Mouse (Mus musculus) urinary bladder, postnatal 10 days (tissue): ENCODE measurements around the gene Fgd5.
"Not testable (repeated sequence)": the region's sequence is repeated elsewhere in the genome, so short reads cannot be mapped to it uniquely, and the experiment has no call there.

Source experiments
- DNase-seq: peaks from one replicate; pipeline ENCODE4 v3.0.0; 2022; ENCODE audit warnings: low spot score

Fgd5 gene

GRCm38 (mm10) chr6:91978371-91979300 is at the start of gene Fgd5:
Fgd5 (plus strand) TSS chr6:91978878.
- DNase-seq = no peak

DNA sequence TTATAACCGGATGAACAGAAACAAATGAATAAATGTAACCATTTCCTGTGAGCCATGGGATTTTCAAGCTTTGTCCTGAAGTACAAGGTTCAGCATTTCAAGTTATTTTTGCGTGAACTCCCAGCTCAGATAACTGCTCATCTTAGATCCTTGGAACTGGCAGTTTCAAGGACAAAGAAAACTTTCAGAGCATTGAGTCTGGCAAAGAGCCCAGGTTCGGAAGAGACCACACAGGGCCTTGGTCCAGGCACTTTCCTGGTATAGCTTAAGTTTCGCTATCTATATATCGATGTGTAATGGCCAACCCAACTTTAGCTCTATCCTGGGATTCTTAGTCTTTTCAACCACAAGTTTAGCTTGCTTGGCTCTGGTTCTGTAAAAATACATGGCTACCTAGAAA is 47.4 kb upstream of the Fgd5 start:
- no peak for DNase-seq

GRCm38 (mm10) chr6:91938491-91938890 is 40.2 kb upstream of the Fgd5 start:
- no peak for DNase-seq

GRCm38 (mm10) chr6:91948426-91948825 is 30.3 kb upstream of the Fgd5 start:
- DNase-seq = no peak

GRCm38 (mm10) chr6:91958015-91958414 is 20.7 kb upstream of the Fgd5 start:
- not testable (repeated sequence) for DNase-seq

DNA sequence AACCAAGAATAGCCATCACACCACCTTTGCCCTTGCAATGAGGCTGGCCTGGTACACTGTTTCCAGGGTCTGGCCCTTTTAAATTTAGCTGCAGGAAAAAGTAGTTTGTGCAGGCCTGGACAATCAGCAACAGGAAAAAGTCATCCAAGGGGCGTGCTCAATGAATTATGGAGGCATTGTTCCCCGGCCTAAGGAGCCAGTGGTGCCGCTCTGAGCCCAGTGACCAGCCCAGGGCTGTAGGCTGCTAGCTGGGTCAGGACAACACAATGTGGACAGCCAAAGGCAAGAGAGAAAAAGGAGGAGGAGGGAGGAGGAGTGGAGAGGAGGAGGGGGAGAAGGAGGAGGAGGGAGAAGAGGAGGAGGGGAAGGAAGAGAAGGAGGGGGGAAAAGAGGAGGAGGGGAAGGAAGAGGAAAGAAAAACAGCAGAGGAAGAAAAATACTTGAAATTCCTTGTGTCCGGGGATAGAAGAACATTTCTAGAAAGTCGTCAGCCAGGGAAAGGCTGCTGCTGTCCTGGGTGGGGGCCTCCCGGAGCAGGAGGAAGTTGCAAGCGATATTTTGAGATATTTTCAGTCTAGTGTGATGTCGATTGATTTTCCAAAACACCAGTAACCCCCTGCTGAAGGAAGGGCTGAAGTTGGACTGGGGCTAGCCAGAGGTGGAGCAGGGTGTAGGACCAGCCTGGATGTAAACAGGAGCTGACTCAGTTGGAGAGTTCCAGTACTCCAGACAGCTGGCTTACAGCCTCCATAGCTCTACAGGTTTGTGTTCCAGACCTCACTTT is 18.5 kb upstream of the Fgd5 start:
- DNase-seq = no peak

DNA sequence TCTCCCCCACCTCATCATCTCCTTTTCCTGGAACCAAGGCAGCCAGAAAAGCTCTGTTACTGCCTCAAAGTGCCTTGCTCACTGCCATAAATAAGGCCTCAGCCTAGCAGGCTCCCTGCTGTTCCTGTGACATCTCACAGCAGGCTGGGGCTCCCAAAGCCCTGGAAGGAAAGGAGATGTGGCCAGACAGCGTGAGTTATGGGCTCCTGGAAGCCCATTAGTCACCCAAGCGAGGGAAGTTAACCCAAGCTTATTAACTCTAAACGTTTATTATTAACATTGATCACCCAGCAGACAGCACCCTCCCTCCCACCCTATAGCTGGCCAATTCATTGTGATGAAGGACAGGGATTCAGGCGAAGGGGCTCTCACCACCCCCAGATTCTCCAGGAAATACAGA is 15.2 kb upstream of the Fgd5 start:
- DNase-seq = no peak

GRCm38 (mm10) chr6:91965060-91965459 is 13.6 kb upstream of the Fgd5 start:
- no peak for DNase-seq

DNA sequence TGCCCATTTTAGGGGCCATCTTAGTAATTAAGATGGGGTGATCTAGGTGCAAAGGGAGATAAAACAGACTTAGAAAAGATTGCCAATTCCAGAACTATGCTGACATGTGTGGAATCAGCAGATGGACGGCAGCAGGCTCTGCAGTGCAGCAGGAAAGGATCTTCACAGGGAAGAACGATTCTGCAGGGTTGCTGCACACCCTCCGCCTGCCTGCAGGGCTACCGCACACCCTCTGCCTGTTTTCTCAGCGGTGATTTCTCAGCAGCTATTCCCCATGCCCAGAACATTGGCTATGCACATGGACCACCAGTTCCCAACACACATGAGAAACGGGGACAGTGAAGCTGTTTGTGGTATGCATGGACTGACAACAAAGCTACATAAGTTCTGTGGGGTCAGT is 12.7 kb upstream of the Fgd5 start:
- DNase-seq = no peak

- no peak for DNase-seq
Observed at GRCm38 (mm10) chr6:91972201-91972646, 6.5 kb upstream of the Fgd5 start.

DNA sequence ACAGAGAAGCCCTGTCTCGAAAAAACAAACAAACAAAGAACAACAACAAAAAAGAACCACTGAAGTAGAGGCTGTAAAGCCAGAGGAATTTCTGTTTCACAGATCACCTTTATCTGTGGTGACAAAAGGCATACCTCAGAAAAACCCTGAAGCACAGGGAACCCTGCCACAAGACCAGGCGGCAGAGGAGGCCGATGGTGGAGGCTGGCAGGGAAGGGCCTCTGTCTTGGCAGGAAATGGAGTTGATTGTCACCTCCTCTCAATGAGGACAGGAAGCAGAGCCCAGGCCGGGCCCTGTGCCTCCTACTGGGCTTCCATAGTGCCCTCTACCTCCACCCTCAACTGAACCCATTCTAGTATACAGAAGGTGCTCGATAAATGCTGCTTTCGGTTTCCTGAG is 4.7 kb upstream of the Fgd5 start:
- no peak for DNase-seq

DNA sequence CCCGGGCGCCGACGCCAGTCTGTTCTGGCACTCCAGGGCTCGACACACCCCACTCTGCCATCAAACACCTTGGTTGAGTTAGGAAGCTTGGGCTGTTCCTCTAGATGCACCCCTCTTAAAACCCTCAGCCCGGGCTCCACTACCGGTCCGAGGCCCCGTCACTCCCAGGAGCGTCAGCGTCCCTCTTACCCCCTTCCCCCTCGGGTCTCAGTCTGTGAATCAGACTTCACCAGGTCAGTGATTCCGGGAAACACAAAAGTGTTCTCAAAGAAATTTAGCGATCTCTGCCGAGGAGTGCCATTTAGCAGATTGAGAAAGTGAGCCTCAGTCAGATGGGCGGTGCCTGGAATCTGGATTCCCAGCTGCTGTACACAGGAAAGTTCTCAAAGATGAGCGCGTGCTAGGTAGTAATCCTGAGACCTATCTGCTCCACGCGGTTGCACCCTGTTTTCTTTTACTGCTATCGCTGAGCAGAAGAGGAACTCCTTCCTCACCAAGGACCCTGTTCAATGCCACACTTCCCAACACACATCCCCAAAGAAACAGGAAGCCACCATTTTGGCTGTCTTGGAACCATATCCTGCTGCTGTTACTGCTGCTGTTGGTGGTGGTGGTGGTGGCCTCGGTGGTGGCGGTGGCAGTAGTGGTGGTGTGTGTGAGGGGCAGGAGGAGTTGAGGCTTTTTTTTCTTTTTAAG is 771 bp downstream of the Fgd5 start:
- no peak for DNase-seq

DNA sequence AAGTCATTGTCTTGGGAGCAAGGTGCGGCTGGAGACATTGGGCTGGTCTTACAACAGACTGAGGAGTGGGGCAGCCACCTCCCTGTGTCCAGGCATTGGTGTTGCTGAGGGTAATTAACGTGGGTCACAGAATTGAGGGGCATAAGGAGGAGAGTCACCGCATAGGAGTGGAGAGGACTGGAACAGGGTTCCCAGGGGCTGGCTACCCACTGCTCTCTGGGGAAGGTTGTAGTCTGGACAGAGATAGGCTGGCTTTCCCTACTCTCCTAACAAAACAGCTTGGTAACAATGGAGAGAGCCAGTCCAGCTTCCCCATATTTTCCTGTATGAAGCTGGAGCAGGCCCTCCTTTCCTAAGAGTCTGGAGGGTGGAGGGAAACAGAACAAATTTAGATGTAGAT is 1.3 kb downstream of the Fgd5 start:
- DNase-seq = no peak

DNA sequence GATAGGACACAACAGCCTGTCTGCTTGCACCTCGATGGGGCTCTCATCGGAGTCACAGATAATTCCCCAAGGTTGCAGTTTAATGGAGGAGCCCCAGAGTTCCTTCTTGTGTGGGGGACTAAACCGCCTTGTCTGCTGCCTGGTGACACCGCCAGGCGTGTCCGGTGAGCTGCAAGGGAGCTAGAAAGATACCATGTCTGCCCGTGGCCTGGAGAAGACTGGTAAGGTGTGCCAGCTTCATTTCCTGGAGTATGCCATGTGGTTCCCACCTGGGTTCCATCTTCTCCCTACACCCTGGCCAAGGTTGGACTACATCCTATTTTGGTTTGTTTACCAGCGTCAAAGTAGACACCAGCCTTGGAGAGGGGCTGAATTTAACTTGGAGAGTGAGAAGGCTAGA is 11.4 kb downstream of the Fgd5 start:
- DNase-seq = no peak

GRCm38 (mm10) chr6:91992823-91993222 is 14.1 kb downstream of the Fgd5 start:
- no peak for DNase-seq

GRCm38 (mm10) chr6:91993795-91994505 is 15.3 kb downstream of the Fgd5 start:
- DNase-seq = no peak

DNA sequence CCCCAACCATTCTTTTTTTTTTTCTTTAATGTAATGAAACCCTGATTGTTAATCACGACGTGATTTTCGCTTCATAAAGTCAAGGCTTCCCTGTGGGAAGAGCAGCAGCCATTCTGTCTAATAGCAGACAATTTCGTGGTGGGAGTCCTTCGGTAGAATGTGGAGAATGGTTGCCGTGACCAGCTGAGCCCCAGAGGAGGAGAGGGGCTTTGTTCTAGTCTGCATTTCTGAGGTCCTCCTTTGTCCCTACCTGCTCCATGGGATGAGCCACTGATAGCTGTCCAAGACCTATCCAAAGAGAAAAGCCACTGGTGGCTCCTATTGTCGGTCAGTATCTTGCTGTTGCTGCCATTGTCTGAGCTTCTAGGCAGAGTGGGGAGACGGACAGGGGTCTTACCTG is 17.4 kb downstream of the Fgd5 start:
- no peak for DNase-seq

GRCm38 (mm10) chr6:92002558-92003285 is 24.0 kb downstream of the Fgd5 start:
- no peak for DNase-seq

DNA sequence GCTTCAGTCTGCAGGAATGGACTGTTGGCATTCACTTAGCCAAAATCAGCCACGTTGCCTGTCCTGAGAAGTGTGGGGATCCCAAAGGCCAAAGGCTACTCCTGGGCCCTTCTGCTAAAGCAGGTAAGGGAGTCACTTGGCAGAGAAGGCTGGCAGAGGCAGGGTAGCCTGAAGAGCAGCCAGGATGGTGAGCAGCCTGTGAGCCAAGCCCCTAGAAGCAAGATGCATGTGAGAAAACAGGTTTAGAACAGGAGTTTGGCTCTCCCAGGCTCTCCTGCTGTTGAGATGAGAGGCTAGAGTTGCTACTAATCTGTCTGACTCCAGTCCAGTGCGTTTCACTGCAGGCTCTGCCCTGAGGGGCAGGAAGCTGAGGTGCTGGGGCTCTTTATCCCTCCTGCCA is 25.0 kb downstream of the Fgd5 start:
- DNase-seq = no peak

DNA sequence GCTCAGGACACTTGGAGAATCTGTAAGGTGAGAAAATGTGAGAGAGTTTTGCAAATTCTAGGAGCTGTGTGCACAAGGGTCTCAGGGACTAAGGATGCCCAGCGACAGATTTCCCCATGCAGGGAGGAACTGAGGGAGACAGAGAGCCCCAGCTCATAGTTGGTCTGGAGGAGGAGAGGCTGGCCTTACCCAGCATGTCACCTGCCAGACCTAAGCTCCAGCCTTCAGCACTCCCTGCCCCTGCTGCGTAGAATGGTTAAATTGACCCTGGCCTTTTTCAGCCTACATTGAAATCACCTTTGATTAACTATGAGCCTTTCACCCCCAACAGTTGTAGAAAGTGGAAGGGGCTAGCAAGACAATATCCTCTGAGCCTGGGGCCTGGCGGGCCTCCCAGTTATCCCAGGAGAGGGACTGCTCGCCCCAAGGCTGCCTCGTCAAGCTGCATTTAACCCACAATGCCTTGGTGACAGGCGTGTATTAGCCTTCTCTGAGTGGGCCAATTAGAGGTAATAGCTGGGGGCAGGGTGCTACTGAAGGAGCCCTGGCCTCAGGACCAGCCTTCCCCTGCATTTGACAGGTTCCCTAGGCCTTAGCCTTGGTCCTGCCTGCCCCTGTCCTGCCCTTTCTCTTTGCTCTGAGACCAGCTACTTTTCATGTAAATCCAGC is 25.6 kb downstream of the Fgd5 start:
- no peak for DNase-seq

DNA sequence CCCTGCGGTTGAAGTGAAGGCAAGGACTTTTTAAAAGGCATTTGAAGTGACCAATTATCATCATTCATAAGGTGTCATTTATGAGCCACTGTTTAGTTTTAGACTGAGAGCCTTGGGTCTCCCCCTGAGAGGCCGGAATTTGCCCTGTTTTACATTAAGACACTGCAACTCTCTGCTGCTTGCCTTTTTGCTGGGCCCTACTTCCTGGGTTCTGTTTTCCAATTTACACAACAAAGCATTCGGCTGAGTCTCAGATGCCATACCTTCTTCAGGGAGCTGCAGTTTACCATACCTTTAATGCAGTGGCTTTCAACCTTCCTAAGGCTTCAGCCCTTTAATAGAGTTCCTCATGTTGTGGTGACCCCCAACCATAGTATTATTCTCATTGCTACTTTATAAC is 26.1 kb downstream of the Fgd5 start:
- no peak for DNase-seq
